ENCODE assay signal across 9 mouse cellular contexts in the genomic region with DNA sequence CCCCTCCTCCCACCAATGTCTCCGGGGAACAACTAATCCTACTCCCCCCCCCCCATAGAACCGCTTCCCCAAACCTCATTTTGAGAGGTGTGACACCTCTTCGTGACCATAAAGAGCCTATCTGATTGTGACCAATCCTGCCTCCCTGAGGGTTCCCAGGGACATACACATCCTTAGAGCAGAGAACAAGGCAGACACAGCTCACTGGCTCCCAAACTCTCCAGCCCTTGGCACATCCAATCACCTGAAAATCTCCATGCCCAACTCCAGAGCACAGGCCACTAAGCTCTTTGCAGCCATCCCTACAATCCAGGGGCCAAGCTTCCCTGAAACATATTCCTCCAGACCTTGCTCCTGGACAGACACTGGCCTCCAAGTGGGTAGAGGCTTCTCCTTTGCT.
DNase-seq lines count a peak whose midpoint lies in the region; ATAC-seq and TF ChIP-seq lines count a peak whose summit lies in the region.
"Had no signal": no experiment of that assay in that cellular context is flagged by ENCODE, and none has a peak within 500 bp of the region (broad histone marks: within the 10 kb centered on the region; RNA-seq: fewer than 3 reads in every experiment).

No protein-coding gene starts in this region.

- no peak overlapping the region for H3K4me3 ChIP-seq in heart, embryonic 14.5 days (ENCODE audit: control insufficient read depth in 1 of 2, insufficient read depth in 1 of 2, low read depth in 1 of 2, low read length in 2 of 2)
- peak overlapping the region; percentile 79 for H3K4me3 ChIP-seq in forebrain, postnatal 0 days (ENCODE audit: low read depth, low read length)
- H3K4me3 ChIP-seq in midbrain, embryonic 15.5 days: peak overlapping the region; percentile 67
- H3K4me3 ChIP-seq: liver, embryonic 12.5 days had no signal

- H3K9me3 ChIP-seq in heart, embryonic 14.5 days (ENCODE audit: control insufficient read depth, low read length): no peaks in the 10 kb centered on the region
- no peaks in the 10 kb centered on the region for H3K9me3 ChIP-seq in forebrain, postnatal 0 days (ENCODE audit: low read length)
- H3K9me3 ChIP-seq in midbrain, embryonic 15.5 days: no peaks in the 10 kb centered on the region
- H3K9me3 ChIP-seq: liver, embryonic 12.5 days had no signal

- H3K27me3 ChIP-seq in heart, embryonic 14.5 days (ENCODE audit: control insufficient read depth, insufficient read depth, low read length): peaks cover 77% of the 10 kb centered on the region
- H3K27me3 ChIP-seq in forebrain, postnatal 0 days (ENCODE audit: insufficient read depth, low read length): no peaks in the 10 kb centered on the region
- H3K27me3 ChIP-seq in midbrain, embryonic 15.5 days (replicated peaks): no peaks in the 10 kb centered on the region

- peaks cover 0 to 15% of the 10 kb centered on the region in 2 experiments; a peak in 2 of 4 replicates for H3K4me1 ChIP-seq in heart, embryonic 14.5 days (ENCODE audit: control insufficient read depth in 2 of 2, insufficient read depth in 2 of 2, low read length in 2 of 2)
- peaks cover 25% of the 10 kb centered on the region; the same call in 1 of the 2 replicates for H3K4me1 ChIP-seq in forebrain, postnatal 0 days (ENCODE audit: insufficient read depth)
- H3K4me1 ChIP-seq in midbrain, embryonic 15.5 days: peaks cover 52% of the 10 kb centered on the region
- H3K4me1 ChIP-seq: liver, embryonic 12.5 days had no signal

- peak overlapping the region; percentile 21; the same call in 1 of the 2 replicates for H3K4me2 ChIP-seq in heart, embryonic 14.5 days (ENCODE audit: low read length)
- H3K4me2 ChIP-seq in forebrain, postnatal 0 days (ENCODE audit: low read depth): peak overlapping the region; percentile 81
- H3K4me2 ChIP-seq in midbrain, embryonic 15.5 days: peak overlapping the region; percentile 87
- H3K4me2 ChIP-seq: liver, embryonic 12.5 days had no signal

- TF ChIP-seq CTCF in forebrain, postnatal 0 days (IDR thresholded peaks at IDR 0.05; ENCODE audit: low read depth): no peak

- H3K27ac ChIP-seq in heart, embryonic 14.5 days (replicated peaks in 1 of 2; ENCODE audit: control insufficient read depth in 1 of 2, insufficient read depth in 1 of 2, low read depth in 2 of 2, low read length in 2 of 2): no peak overlapping the region
- H3K27ac ChIP-seq in forebrain, postnatal 0 days (ENCODE audit: low read depth, low read length): peak overlapping the region; percentile 93; the same call in 1 of the 2 replicates
- 0 out of 2 replicates have a peak overlapping the region, but pooled peaks have one; percentile 91 for H3K27ac ChIP-seq in midbrain, embryonic 15.5 days
- H3K27ac ChIP-seq: liver, embryonic 12.5 days had no signal

- ATAC-seq in heart, embryonic 14.5 days (ENCODE audit: insufficient number of reproducible peaks, insufficient read depth, low FRiP score, low read depth): no peak
- ATAC-seq in forebrain, postnatal 0 days: no peak
- ATAC-seq in midbrain, embryonic 15.5 days (replicated peaks): no peak
- ATAC-seq in activated CD4-positive, CD25-positive, alpha-beta regulatory T cell, adult 4 months: no peak
- ATAC-seq: liver, embryonic 12.5 days had no signal

- intact Hi-C loops in heart, postnatal 36 days (cut with DNase I): loop anchor here (10.0 kb wide), 1 partner anchor 501 kb away; no protein-coding TSS in a partner anchor
- intact Hi-C loops in left cerebral cortex, postnatal 4 days (cut with DNase I): loop anchor here (5.0 to 10.0 kb wide), 2 partner anchors 308 to 1441 kb away; no protein-coding TSS in a partner anchor

- no peaks in the 10 kb centered on the region for H3K36me3 ChIP-seq in heart, embryonic 14.5 days (ENCODE audit: control insufficient read depth, insufficient read depth, low read length)
- H3K36me3 ChIP-seq in forebrain, postnatal 0 days (ENCODE audit: insufficient read depth): no peaks in the 10 kb centered on the region
- H3K36me3 ChIP-seq in midbrain, embryonic 15.5 days (replicated peaks): no peaks in the 10 kb centered on the region
- H3K36me3 ChIP-seq: liver, embryonic 12.5 days had no signal

- no peak overlapping the region for H3K9ac ChIP-seq in heart, embryonic 14.5 days (ENCODE audit: low read length)
- peak overlapping the region; percentile 84 for H3K9ac ChIP-seq in forebrain, postnatal 0 days
- peak overlapping the region; percentile 62 for H3K9ac ChIP-seq in midbrain, embryonic 15.5 days
- H3K9ac ChIP-seq: liver, embryonic 12.5 days had no signal

- WGBS in heart, embryonic 14.5 days: 9% methylated on average over 3 of the region's 3 CpGs
- 7% methylated on average over 3 of the region's 3 CpGs for WGBS in forebrain, postnatal 0 days
- 13% methylated on average over 3 of the region's 3 CpGs for WGBS in midbrain, embryonic 15.5 days

- no peak for DNase-seq in heart, postnatal 36 days
- peak; percentile 54 for DNase-seq in cerebellum, adult 9-11 months
- no peak for DNase-seq in forebrain, postnatal 0 days
- DNase-seq in right cerebral cortex, postnatal 36 days (ENCODE audit: low spot score in 2 of 2): no peak
- DNase-seq in left cerebral cortex, postnatal 4 days: no peak

Comparison
In these comparisons a context has a peak if more than half of its experiments do, and no peak if none do; other contexts are left out.
1. H3K27ac ChIP-seq: peak in forebrain, postnatal 0 days (single experiment) and midbrain, embryonic 15.5 days (single experiment); none in heart, embryonic 14.5 days (0 of 2).
2. H3K4me2 ChIP-seq: peak in every context shown above with its lines; median percentile 87 in midbrain, embryonic 15.5 days; 81 in forebrain, postnatal 0 days; 21 in heart, embryonic 14.5 days.
3. H3K4me3 ChIP-seq: peak in forebrain, postnatal 0 days (single experiment) and midbrain, embryonic 15.5 days (single experiment); none in heart, embryonic 14.5 days (0 of 2).